Mouse (Mus musculus) forebrain, embryonic 11.5 days (tissue): ENCODE data around the gene Myom1. TPM values are rescaled to one million over a fixed set of nuclear protein-coding genes. Genes with fewer than 3 reads are reported as not detected.
"Not testable (repeated sequence)": the region's sequence is repeated elsewhere in the genome, so short reads cannot be mapped to it uniquely, and the experiment has no call there.

Experiments used
- ATAC-seq: fragments of 200-750 bp; cut with Nextera tagmentation; replicated peaks from 2 replicates; pipeline ENCODE4 v1.8.0; 2017; ENCODE audit warnings: moderate TSS enrichment; ENCODE audit not compliant: low FRiP score
- DNase-seq: peaks from one replicate; pipeline ENCODE4 v3.0.0-alpha.2; 2017; ENCODE audit warnings: low spot score
- H3K27ac ChIP-seq: fragments of 300-500 bp; sonication (generic); 2 replicates; pipeline ENCODE4 v1.5.1; 2014; ENCODE audit warnings: low read depth, low read length
- H3K27me3 ChIP-seq: fragments of 300-500 bp; sonication (generic); 2 replicates; pipeline ENCODE4 v1.6.1; 2014; ENCODE audit warnings: mild to moderate bottlenecking, low read length, mixed read lengths; ENCODE audit not compliant: control insufficient read depth, insufficient read depth
- H3K36me3 ChIP-seq: fragments of 300-500 bp; sonication (generic); 2 replicates; pipeline ENCODE4 v1.6.1; 2014; ENCODE audit warnings: mild to moderate bottlenecking, low read length, moderate library complexity, mixed read lengths; ENCODE audit not compliant: control insufficient read depth, insufficient read depth
- H3K4me1 ChIP-seq: fragments of 300-500 bp; sonication (generic); replicated peaks from 2 replicates; pipeline ENCODE4 v1.6.1; 2014; ENCODE audit warnings: low read length, mixed read lengths; ENCODE audit not compliant: control insufficient read depth, insufficient read depth
- H3K4me2 ChIP-seq: fragments of 300-500 bp; sonication (generic); 2 replicates; pipeline ENCODE4 v1.6.1; 2014; ENCODE audit warnings: low read depth, mild to moderate bottlenecking, low read length, moderate library complexity, mixed read lengths; ENCODE audit not compliant: severe bottlenecking
- H3K4me3 ChIP-seq: fragments of 300-500 bp; sonication (generic); 2 replicates; pipeline ENCODE4 v1.5.1; 2014; ENCODE audit warnings: low read depth, low read length
- H3K9ac ChIP-seq: fragments of 300-500 bp; sonication (generic); 2 replicates; pipeline ENCODE4 v1.6.1; 2014; ENCODE audit warnings: low read length
- H3K9me3 ChIP-seq: fragments of 300-500 bp; sonication (generic); 2 replicates; pipeline ENCODE4 v1.6.1; 2016; ENCODE audit warnings: low read length, mixed read lengths; ENCODE audit not compliant: control insufficient read depth
- WGBS: fragments of 180-500 bp; shearing (Covaris S2); extraction: QIAGEN DNeasy Blood & Tissue Kit; methylation state at CpG from one replicate; pipeline ENCODE4 v1.1.7; 2014; 5-methylcytosine and 5-hydroxymethylcytosine counted together
- polyA plus RNA-seq: library from polyadenylated mRNA; unstranded; fragments of >200 nt; fragmentation: Nextera tagmentation; extraction: Ambion mirVana; gene quantifications from 2 replicates; pipeline ENCODE4 v1.2.1, GENCODE M21; 2014

Gene Myom1
- 2.8 and 4.0 TPM in 2 replicates for polyA plus RNA-seq

DNA sequence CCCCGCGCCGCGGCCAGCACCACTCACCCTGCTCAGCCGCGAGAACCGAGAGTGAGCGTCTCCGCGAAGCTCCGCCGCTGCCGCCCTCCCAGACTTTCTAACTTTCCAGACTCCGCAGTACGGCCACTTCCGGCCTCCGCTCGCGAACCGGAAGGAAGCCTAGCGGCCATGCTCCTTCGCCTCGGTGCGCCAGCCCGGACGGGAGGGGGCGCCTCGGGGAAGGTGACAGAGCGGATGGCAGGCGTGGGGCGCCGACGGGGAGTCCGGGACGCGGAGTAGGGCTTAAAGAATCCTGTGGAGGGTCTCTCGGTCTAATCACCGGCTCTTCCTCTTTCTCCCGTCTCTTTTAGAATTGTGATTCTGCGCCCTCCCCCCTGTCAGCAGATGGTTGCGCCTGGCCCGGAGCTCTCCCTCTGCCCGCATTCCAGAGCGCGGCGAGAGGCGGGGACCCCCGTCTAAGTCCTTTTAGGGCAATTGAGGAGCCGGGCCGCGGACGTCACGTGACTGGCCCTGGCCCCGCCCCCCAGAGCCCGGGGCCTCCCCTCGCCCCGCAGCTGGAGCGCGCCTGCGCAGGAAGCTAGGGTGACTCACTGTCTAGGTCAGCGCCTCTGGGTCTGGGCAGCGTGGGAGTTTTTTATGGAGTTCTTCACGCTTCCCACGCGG is at the start of gene Myom1:
Gene Myom1 (plus strand): TSS at position 553 of the 663 bp plus-strand sequence.
- Histone ChIP-seq H3K27ac (peak within 1 kb of the TSS; percentile 85), H3K9me3 (no peaks in the 10 kb centered on the region), H3K27me3 (no peaks in the 10 kb centered on the region), H3K36me3 (no peaks in the 10 kb centered on the region), H3K4me1 (peaks cover 5% of the 10 kb centered on the region; the same call in 1 of the 2 replicates), H3K9ac (peak within 1 kb of the TSS; percentile 92), H3K4me3 (peak within 1 kb of the TSS; percentile 89), H3K4me2 (peak within 1 kb of the TSS; percentile 43)
- DNase-seq = peak; percentile 99
- under 1% methylated on average over 65 of the region's 65 CpGs for WGBS
- ATAC-seq = peak; percentile 96

GRCm38 (mm10) chr17:70963546-70963945 is 38.9 kb upstream of the Myom1 start:
- H3K4me3 ChIP-seq, H3K36me3 ChIP-seq, H3K27me3 ChIP-seq, H3K27ac ChIP-seq, H3K4me2 ChIP-seq, H3K9ac ChIP-seq, H3K4me1 ChIP-seq, H3K9me3 ChIP-seq: not testable (repeated sequence)
- peak; percentile 66 for DNase-seq
- 86% methylated on average over 13 of the region's 13 CpGs for WGBS
- ATAC-seq = peak; percentile 100

DNA sequence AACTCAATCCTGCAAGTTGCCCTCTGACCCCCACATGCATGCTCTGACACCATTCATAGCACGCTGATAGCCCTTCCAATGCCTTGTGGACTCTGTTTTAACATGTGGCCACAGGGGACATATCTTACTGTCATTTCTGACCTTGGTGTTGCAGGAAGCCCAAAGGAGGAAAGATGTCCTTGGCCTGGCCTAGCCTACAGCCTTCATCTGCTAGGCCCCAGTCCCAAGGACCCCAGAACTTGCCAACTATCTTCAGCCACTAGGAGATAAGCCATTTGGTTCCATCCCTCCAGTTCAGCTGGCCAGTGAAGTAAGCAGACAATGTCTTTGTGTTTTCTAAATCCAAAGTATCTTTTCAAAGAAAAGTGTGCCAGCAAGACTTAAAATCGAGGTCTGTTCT is 37.2 kb upstream of the Myom1 start:
- DNase-seq (no peak), ATAC-seq (no peak)
- no peaks in the 10 kb centered on the region for H3K9me3 ChIP-seq
- WGBS = 86% methylated on average over 2 of the region's 2 CpGs
- no peaks in the 10 kb centered on the region for H3K4me1 ChIP-seq
- no peaks in the 10 kb centered on the region for H3K27me3 ChIP-seq
- no peak overlapping the region for H3K27ac ChIP-seq
- H3K4me3 ChIP-seq = no peak overlapping the region
- H3K36me3 ChIP-seq = no peaks in the 10 kb centered on the region
- no peak overlapping the region for H3K9ac ChIP-seq
- H3K4me2 ChIP-seq = no peak overlapping the region

- Histone ChIP-seq H3K9ac (no peak overlapping the region), H3K4me2 (no peak overlapping the region), H3K4me1 (no peaks in the 10 kb centered on the region), H3K4me3 (no peak overlapping the region), H3K27ac (no peak overlapping the region), H3K36me3 (no peaks in the 10 kb centered on the region), H3K27me3 (no peaks in the 10 kb centered on the region), H3K9me3 (no peaks in the 10 kb centered on the region)
- no peak for ATAC-seq
- WGBS = 94% methylated on average over 7 of the region's 7 CpGs
- no peak for DNase-seq
Measured at GRCm38 (mm10) chr17:70966126-70966525, 36.3 kb upstream of the Myom1 start.

DNA sequence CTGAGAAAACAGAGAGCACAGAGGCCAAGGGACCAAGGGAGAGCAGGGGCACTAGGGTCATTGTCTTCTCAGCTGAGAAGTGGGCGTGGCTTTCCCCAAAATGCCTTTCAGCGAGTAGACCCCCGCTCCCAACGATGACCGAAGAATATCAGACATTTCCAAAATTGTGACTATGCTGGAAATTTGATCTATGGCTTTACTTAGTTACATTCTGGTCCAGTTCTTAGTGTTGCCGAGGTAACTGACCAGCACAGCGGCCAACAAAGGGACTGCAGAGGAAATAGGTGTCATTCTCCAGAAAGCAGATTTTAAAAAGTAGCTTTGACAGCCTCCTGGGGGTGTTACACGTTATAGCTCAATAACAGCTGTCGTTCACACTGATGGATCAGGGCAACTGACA is 35.2 kb upstream of the Myom1 start:
- no peaks in the 10 kb centered on the region for H3K27me3 ChIP-seq
- H3K36me3 ChIP-seq = no peaks in the 10 kb centered on the region
- H3K4me3 ChIP-seq = no peak overlapping the region
- DNase-seq (no peak), ATAC-seq (no peak)
- no peak overlapping the region for H3K27ac ChIP-seq
- 36% methylated on average over 9 of the region's 9 CpGs for WGBS
- H3K9ac ChIP-seq = no peak overlapping the region
- H3K9me3 ChIP-seq = no peaks in the 10 kb centered on the region
- H3K4me1 ChIP-seq = no peaks in the 10 kb centered on the region
- H3K4me2 ChIP-seq = no peak overlapping the region

DNA sequence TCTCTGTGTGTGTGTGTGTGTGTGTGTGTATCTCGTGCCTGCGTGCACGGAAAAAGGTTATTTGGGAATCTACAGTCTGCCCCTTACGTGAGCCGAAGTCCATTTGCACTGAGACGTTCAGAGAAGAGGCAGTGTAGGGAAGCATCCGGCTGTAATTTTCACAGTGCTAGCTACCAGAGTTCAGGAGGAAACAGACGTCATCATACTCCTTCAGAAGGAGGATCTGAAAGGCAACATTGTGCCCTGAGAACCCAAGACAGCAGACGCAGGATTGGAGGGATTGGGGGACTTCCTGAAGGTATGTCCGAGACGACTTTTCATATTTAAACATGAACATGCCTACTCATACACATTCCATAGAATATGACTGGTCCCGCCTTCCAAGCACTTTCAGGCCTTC is 34.8 kb upstream of the Myom1 start:
- ATAC-seq (no peak), DNase-seq (no peak)
- Histone ChIP-seq H3K4me2 (no peak overlapping the region), H3K9ac (no peak overlapping the region), H3K36me3 (no peaks in the 10 kb centered on the region), H3K27me3 (no peaks in the 10 kb centered on the region), H3K9me3 (no peaks in the 10 kb centered on the region), H3K27ac (no peak overlapping the region), H3K4me1 (no peaks in the 10 kb centered on the region), H3K4me3 (no peak overlapping the region)
- WGBS = 71% methylated on average over 12 of the region's 12 CpGs

- no peak for DNase-seq
Measured at GRCm38 (mm10) chr17:70968606-70969191, 33.7 kb upstream of the Myom1 start.

GRCm38 (mm10) chr17:70971206-70971605 is 31.2 kb upstream of the Myom1 start:
- Histone ChIP-seq H3K4me2 (no peak overlapping the region), H3K4me3 (no peak overlapping the region), H3K9me3 (no peaks in the 10 kb centered on the region), H3K4me1 (no peaks in the 10 kb centered on the region), H3K9ac (no peak overlapping the region), H3K36me3 (peaks cover 2% of the 10 kb centered on the region; the same call in 1 of the 2 replicates), H3K27ac (no peak overlapping the region), H3K27me3 (no peaks in the 10 kb centered on the region)
- DNase-seq (no peak), ATAC-seq (no peak)
- 75% methylated on average over 11 of the region's 11 CpGs for WGBS

More at GRCm38 (mm10) chr17:70968606-70969191, 33.7 kb upstream of the Myom1 start:
- Histone ChIP-seq H3K4me2 (no peak overlapping the region), H3K36me3 (no peaks in the 10 kb centered on the region; the same call in 1 of the 2 replicates), H3K4me3 (no peak overlapping the region), H3K4me1 (no peaks in the 10 kb centered on the region), H3K27ac (no peak overlapping the region), H3K9me3 (no peaks in the 10 kb centered on the region), H3K27me3 (no peaks in the 10 kb centered on the region), H3K9ac (no peak overlapping the region)
- 32% methylated on average over 8 of the region's 8 CpGs for WGBS
- ATAC-seq = peak; percentile 50

DNA sequence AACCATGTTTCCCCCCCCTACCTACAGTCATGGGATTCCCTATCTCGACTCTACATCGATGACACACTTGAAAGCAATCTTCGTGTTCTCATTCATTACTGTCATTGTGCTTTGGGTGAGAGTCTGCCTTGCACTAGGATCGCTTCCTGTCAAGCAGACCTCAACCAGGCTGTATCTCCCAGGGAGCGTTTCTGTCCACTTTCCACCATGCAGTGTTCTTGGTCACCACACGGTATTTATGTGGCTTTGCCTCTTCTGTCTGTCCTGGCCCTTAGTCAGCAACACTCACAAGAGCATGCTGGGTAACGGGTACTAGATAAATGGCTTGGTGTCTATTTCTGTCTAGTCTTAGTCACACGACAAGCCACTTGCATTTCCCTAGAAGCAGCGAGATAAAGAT is 29.0 kb upstream of the Myom1 start:
- ATAC-seq = no peak
- Histone ChIP-seq H3K4me1 (no peaks in the 10 kb centered on the region), H3K27ac (no peak overlapping the region), H3K27me3 (no peaks in the 10 kb centered on the region), H3K9ac (no peak overlapping the region), H3K36me3 (peaks cover 2% of the 10 kb centered on the region; the same call in 1 of the 2 replicates), H3K4me2 (no peak overlapping the region), H3K4me3 (no peak overlapping the region), H3K9me3 (no peaks in the 10 kb centered on the region)
- no peak for DNase-seq
- 95% methylated on average over 9 of the region's 9 CpGs for WGBS
